Mouse (Mus musculus) cortical plate, adult 2 months (tissue): ENCODE measurements around the gene Egln2.

Experiments
- CTCF ChIP-seq: fragments of 200-500 bp; IDR thresholded peaks from 2 replicates; pipeline ENCODE4 v1.5.1; 2011; ENCODE audit warnings: mild to moderate bottlenecking, control low read depth, low read length; ENCODE audit not compliant: insufficient read depth; ENCODE audit errors: extremely low read depth
- POLR2A ChIP-seq: fragments of 200-500 bp; IDR thresholded peaks from 2 replicates; pipeline ENCODE4 v1.6.1; 2011; ENCODE audit warnings: mild to moderate bottlenecking, low read length, control low read depth; ENCODE audit not compliant: insufficient read depth; ENCODE audit errors: extremely low read depth

DNA sequence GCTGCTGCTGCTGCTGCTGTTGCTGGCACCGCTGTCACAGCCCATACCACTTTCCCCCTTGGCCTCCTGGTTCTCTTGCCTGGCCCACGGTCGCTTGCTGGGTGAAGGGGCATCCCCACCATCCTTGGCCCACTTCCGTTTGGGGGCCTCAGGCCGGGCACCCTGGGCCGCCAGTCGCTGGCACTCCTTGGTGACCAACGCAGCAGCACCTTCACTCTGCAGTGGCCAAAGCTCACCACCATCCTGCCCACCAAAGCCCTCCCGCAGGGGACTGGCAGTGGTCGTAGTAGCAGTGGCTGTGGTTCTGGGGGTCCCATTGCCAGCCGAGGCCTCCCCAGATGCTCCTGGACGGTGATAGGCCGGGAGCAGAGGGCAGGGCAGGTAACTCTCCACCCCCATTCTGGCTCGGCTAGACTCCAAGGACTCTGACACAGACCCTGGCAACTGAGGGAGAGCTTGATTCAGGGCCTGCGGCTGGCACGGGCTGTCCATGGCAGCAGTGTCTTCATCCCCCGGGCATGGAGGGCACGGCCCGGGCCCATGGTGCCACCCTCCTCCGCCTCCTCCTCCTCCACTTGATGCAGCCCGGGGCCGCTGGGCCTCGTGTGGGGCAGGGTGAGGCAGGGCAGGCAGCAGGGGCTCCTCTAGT, 1.5 kb downstream of the Egln2 start:
- TF ChIP-seq POLR2A: no peak
- no peak for TF ChIP-seq CTCF
